Mouse (Mus musculus) limb, embryonic 13.5 days (tissue): Measurements from ENCODE around the gene Tmem123. TPM values are rescaled to one million over a fixed set of nuclear protein-coding genes. Genes with fewer than 3 reads are reported as not detected.

Source experiments
- ATAC-seq: fragments of 200-750 bp; cut with Nextera tagmentation; 2 replicates; pipeline ENCODE4 v1.8.0; 2017; ENCODE audit warnings: low read depth, moderate number of reproducible peaks, moderate TSS enrichment; ENCODE audit not compliant: low FRiP score
- H3K27ac ChIP-seq: fragments of 300-500 bp; sonication (generic); 2 replicates; pipeline ENCODE4 v1.5.1; 2015; ENCODE audit warnings: inconsistent platforms, mild to moderate bottlenecking, moderate library complexity
- H3K27me3 ChIP-seq: fragments of 300-500 bp; sonication (generic); 2 replicates; pipeline ENCODE4 v1.6.1; 2015; ENCODE audit warnings: mild to moderate bottlenecking, inconsistent platforms
- H3K36me3 ChIP-seq: fragments of 300-500 bp; sonication (generic); 2 replicates; pipeline ENCODE4 v1.6.1; 2015; ENCODE audit warnings: inconsistent platforms, mild to moderate bottlenecking, moderate library complexity
- H3K4me1 ChIP-seq: fragments of 300-500 bp; sonication (generic); 2 replicates; pipeline ENCODE4 v1.6.1; 2015; ENCODE audit warnings: inconsistent platforms
- H3K4me2 ChIP-seq: fragments of 300-500 bp; sonication (generic); replicated peaks from 2 replicates; pipeline ENCODE4 v1.6.1; 2015; ENCODE audit warnings: inconsistent platforms, mild to moderate bottlenecking, moderate library complexity
- H3K4me3 ChIP-seq: fragments of 300-500 bp; sonication (generic); 2 replicates; pipeline ENCODE4 v1.5.1; 2015; ENCODE audit warnings: moderate library complexity, mild to moderate bottlenecking, inconsistent platforms
- H3K9ac ChIP-seq: fragments of 300-500 bp; sonication (generic); 2 replicates; pipeline ENCODE4 v1.6.1; 2015; ENCODE audit warnings: mild to moderate bottlenecking, inconsistent platforms
- H3K9me3 ChIP-seq: fragments of 300-500 bp; sonication (generic); 2 replicates; pipeline ENCODE4 v1.6.1; 2016; ENCODE audit warnings: inconsistent platforms
- WGBS: fragments of 180-500 bp; shearing (Covaris S2); methylation state at CpG from one replicate; pipeline ENCODE4 v1.1.7; 2015; 5-methylcytosine and 5-hydroxymethylcytosine counted together
- microRNA-seq: library from miRNA; unstranded; fragments of <30 nt; microRNA quantifications from one replicate; pipeline ENCODE4, GENCODE M21; 2016
- polyA plus RNA-seq: library from polyadenylated mRNA; unstranded; fragments of >200 nt; fragmentation: Nextera tagmentation; extraction: Ambion mirVana; gene quantifications from 2 replicates; pipeline ENCODE4 v1.2.1, GENCODE M21; 2015

Tmem123 gene
- polyA plus RNA-seq, 1 experiment from 2014 or later = 73.1 TPM

DNA sequence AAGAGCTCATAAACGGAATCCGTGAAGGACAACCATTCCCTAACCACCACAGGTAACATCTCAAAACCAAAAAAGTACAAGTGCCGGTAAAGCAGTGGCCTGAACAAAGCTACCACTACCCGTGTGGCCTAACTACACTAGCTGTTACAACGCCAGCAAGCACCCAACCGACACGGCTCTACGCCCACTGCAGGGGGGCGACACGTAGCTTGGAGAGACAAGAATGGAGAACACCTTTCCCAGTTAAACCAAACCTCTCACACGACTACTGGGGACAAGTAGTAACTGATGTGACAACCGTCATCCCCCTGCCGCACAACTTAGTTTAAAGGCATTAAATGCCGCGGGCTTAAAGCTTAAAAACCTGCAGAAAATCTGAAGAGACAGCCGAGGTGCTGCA, 72.5 kb downstream of the Tmem123 start:
- Histone ChIP-seq H3K9ac (peak overlapping the region; percentile 88), H3K4me2 (peak overlapping the region; percentile 69), H3K4me3 (peak overlapping the region; percentile 71), H3K9me3 (no peaks in the 10 kb centered on the region), H3K4me1 (peaks cover 27% of the 10 kb centered on the region), H3K27ac (peak overlapping the region; percentile 98), H3K36me3 (peaks cover 19% of the 10 kb centered on the region), H3K27me3 (no peaks in the 10 kb centered on the region)
- ATAC-seq = peak; percentile 24; the same call in 1 of the 2 replicates
- WGBS = under 1% methylated on average over 16 of the region's 16 CpGs

DNA sequence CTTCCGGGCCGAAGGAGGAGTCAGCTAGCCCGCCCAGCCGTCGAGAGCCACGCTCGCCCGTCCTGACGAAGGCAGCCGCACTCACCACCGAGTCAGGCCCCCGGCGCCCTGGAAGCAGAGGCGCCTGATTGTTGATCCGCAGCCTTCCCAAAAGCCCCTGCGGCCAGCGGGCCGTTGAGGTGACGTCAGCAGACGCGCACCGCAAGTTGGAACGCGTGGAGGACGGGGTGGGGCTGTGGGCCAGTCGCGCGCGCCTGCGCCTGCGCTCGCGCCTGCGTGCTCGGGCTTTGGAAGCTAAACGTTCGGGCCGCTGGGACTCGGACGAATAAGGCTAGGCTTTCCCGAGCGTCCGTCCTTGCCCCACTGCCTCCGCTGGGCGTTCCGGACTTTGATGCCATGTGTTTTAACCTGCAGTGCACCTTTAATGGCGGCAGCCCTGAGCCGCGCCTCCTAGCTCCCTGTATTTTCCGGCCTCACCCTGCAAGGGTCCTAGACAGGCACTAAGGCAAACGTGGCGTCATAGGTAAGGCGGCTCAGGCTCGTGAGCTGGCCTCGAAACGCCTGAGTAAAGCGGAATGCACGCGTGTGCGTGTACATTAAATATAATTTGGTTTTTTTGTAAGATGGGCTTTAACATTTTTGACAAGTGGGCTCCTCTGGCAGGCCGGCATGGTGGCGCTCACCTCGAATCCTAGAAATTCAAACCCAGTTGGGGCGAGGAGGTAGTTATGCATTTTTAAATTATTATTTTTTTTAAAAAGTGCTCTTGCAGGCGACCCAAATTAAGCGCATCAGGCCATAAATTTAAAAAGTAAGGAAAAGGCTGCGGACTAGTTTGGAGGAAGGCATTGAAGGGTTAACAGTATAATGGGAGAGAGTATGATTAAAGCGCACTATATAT, 73.3 kb downstream of the Tmem123 start, which contains the start of gene Birc2:
Gene Birc2, minus strand, starts transcription at position 160 of the 901 bp plus-strand sequence.
- Histone ChIP-seq H3K9me3 (no peaks in the 10 kb centered on the region), H3K4me2 (peak within 1 kb of the TSS; percentile 69), H3K4me1 (peaks cover 23% of the 10 kb centered on the region), H3K27me3 (no peaks in the 10 kb centered on the region), H3K4me3 (peak within 1 kb of the TSS; percentile 71), H3K27ac (peak within 1 kb of the TSS; percentile 98), H3K36me3 (peaks cover 16% of the 10 kb centered on the region), H3K9ac (peak within 1 kb of the TSS; percentile 88)
- ATAC-seq = peak; percentile 97
- WGBS = under 1% methylated on average over 68 of the region's 68 CpGs

DNA sequence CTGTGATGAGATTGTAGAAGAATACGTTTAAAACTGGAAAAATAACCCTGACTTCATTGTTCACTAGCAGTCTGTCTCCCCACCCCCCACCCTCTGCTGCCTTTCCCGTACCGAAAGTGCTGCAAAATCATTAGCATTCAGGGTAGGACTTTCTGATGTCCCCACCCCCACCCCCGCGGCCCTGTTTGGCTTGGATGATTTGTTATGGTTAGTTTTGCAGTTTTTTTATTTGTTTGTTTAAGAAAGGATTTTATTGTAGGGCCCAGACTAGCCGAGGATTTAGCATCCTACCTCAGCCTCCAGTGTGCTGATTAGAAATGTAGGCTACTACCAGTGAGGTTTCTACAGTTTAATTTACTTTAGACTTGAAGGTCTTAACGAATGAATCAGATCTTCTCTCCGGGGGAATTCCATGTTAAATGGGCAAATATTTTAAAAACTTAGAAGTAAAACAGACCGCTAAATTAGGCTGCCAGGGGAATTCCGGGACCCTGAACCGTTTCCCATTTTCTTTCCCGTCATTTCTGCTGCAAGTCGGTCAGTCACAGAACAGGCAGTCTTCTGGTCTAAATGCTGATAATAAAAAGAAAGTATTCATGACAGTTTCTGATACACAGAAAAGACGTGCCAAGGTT, 74.1 kb downstream of the Tmem123 start:
- Histone ChIP-seq H3K4me1 (peaks cover 18% of the 10 kb centered on the region), H3K9ac (peak overlapping the region; percentile 88), H3K27ac (peak overlapping the region; percentile 98), H3K9me3 (no peaks in the 10 kb centered on the region), H3K4me3 (peak overlapping the region; percentile 71), H3K36me3 (peaks cover 14% of the 10 kb centered on the region), H3K27me3 (no peaks in the 10 kb centered on the region), H3K4me2 (peak overlapping the region; percentile 69)
- WGBS = 13% methylated on average over 14 of the region's 14 CpGs
- ATAC-seq = no peak

DNA sequence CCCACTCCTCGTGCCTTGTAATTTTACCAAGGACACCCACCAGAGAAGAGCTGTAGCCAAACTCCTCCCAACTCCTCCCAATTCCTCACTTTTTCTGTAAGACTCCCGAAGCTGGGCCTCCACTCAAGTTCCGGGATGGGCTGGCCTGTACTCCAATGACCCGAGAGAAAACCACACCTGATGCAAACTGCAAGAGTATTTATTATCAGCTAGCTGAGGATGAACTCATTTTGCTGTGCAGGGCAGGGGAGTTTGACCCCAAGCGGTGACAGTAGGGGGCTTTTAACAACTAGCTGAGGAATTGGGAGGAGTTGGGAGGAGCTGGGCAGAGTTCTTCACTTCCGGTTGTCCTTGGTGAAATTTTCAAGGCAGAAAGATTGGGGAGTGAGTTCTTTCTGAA, 77.4 kb downstream of the Tmem123 start:
- Histone ChIP-seq H3K36me3 (no peaks in the 10 kb centered on the region), H3K27ac (no peak overlapping the region), H3K4me2 (no peak overlapping the region), H3K4me3 (no peak overlapping the region), H3K9me3 (no peaks in the 10 kb centered on the region), H3K9ac (no peak overlapping the region), H3K27me3 (no peaks in the 10 kb centered on the region), H3K4me1 (0 out of 2 replicates have a peak, but pooled peaks cover 4% of the 10 kb centered on the region)
- ATAC-seq = no peak
- WGBS = 65% methylated on average over 6 of the region's 6 CpGs

Small RNA genes lying within 50 kb of the gene (microRNA-seq; reads per million reads assigned to microRNA genes)
- 3.5 reads per million, percentile 16 among the genes with 10 or more reads in this experiment for gene Mir5618

Other genes with a start within 250 kb of the Tmem123 start
- 0.20 and 0.23 TPM in 2 replicates for gene Mmp8, start 205.6 kb upstream of the Tmem123 start, polyA plus RNA-seq
- not detected in 2 replicates for gene Mmp27, start 192.6 kb upstream of the Tmem123 start, polyA plus RNA-seq
- not detected in 2 replicates for gene Mmp20, start 135.8 kb upstream of the Tmem123 start, polyA plus RNA-seq
- gene Mmp7, start 72.0 kb upstream of the Tmem123 start, polyA plus RNA-seq = not detected in 2 replicates
- 42.7 and 43.5 TPM in 2 replicates for gene Birc2, start 73.0 kb downstream of the Tmem123 start, polyA plus RNA-seq
- gene Birc3, start 109.1 kb downstream of the Tmem123 start, polyA plus RNA-seq = 10.6 and 11.4 TPM in 2 replicates
- gene Yap1, start 240.6 kb downstream of the Tmem123 start, polyA plus RNA-seq = 47.5 and 48.1 TPM in 2 replicates